Mouse (Mus musculus) liver, embryonic 14.5 days (tissue): Measurements from ENCODE around the gene Ngef. TPM values are rescaled to one million over a fixed set of nuclear protein-coding genes. Genes with fewer than 3 reads are reported as not detected.

Experiments used
- ATAC-seq: fragments of 200-750 bp; cut with Nextera tagmentation; 2 replicates; pipeline ENCODE4 v1.8.0; 2017; ENCODE audit warnings: moderate number of reproducible peaks, mild to moderate bottlenecking, moderate library complexity; ENCODE audit not compliant: insufficient read depth
- DNase-seq, 3 experiments: peaks; one replicate each; pipeline ENCODE4 v3.0.0-alpha.2; 2012 to 2013; ENCODE audit warnings: low read depth in 3 of 3, low spot score in 3 of 3
- H3K27ac ChIP-seq: fragments of 300-500 bp; sonication (generic); 2 replicates; pipeline ENCODE4 v1.5.1; 2014; ENCODE audit warnings: moderate library complexity, mild to moderate bottlenecking, control low read depth, inconsistent platforms
- H3K27me3 ChIP-seq: fragments of 300-500 bp; sonication (generic); 2 replicates; pipeline ENCODE4 v1.6.1; 2014; ENCODE audit warnings: mild to moderate bottlenecking, low read length, moderate library complexity; ENCODE audit not compliant: control insufficient read depth, insufficient read depth
- H3K36me3 ChIP-seq: fragments of 300-500 bp; sonication (generic); replicated peaks from 2 replicates; pipeline ENCODE4 v1.6.1; 2014; ENCODE audit warnings: low read depth; ENCODE audit not compliant: control insufficient read depth, insufficient read depth
- H3K4me1 ChIP-seq, 2 experiments: fragments of 200-500 bp in 1 of 2; fragments of 300-500 bp in 1 of 2; sonication (generic) in 1 of 2; replicated peaks; 2 replicates each; pipeline ENCODE4 v1.6.1; 2012 to 2014; ENCODE audit warnings: antibody characterized with exemption in 1 of 2, inconsistent platforms in 1 of 2, low read length in 1 of 2; ENCODE audit not compliant: control insufficient read depth in 2 of 2, insufficient read depth in 2 of 2
- H3K4me2 ChIP-seq: fragments of 300-500 bp; sonication (generic); 2 replicates; pipeline ENCODE4 v1.6.1; 2014; ENCODE audit warnings: low read depth, mild to moderate bottlenecking, control low read depth, moderate library complexity
- H3K4me3 ChIP-seq, 2 experiments: fragments of 200-500 bp in 1 of 2; fragments of 300-500 bp in 1 of 2; sonication (generic) in 1 of 2; 2 replicates each; pipeline ENCODE4 v1.5.1; 2012 to 2014; ENCODE audit warnings: low read depth in 2 of 2, low read length in 2 of 2, mild to moderate bottlenecking in 2 of 2, control low read depth in 1 of 2, inconsistent platforms in 1 of 2, moderate library complexity in 1 of 2; ENCODE audit not compliant: insufficient read depth in 1 of 2
- H3K9ac ChIP-seq: fragments of 300-500 bp; sonication (generic); replicated peaks from 2 replicates; pipeline ENCODE4 v1.6.1; 2014; ENCODE audit warnings: mild to moderate bottlenecking, control low read depth, moderate library complexity
- H3K9me3 ChIP-seq: fragments of 300-500 bp; sonication (generic); 2 replicates; pipeline ENCODE4 v1.6.1; 2016; ENCODE audit warnings: low read length, mixed read lengths; ENCODE audit not compliant: control insufficient read depth
- CTCF ChIP-seq: IDR thresholded peaks from 2 replicates; pipeline ENCODE4 v1.5.1; 2016; ENCODE audit warnings: antibody characterized with exemption, low read depth, control low read depth
- EP300 ChIP-seq: IDR thresholded peaks from 2 replicates; pipeline ENCODE4 v1.6.1; 2016; ENCODE audit warnings: antibody characterized with exemption, low read depth
- WGBS: fragments of 180-500 bp; shearing (Covaris S2); extraction: QIAGEN DNeasy Blood & Tissue Kit; methylation state at CpG from one replicate; pipeline ENCODE4 v1.1.7; 2014; ENCODE audit not compliant: insufficient replicate concordance; 5-methylcytosine and 5-hydroxymethylcytosine counted together
- polyA plus RNA-seq, 2 experiments: library from polyadenylated mRNA; depleted of rRNA in 1 of 2; stranded (reverse) in 1 of 2; unstranded in 1 of 2; fragments of >200 nt; fragmentation: Nextera tagmentation in 1 of 2; extraction: Ambion mirVana in 1 of 2; gene quantifications; 2 replicates each; pipeline versions ENCODE4 v1.2.1 to v1.2.3; 2012 to 2014

Ngef gene
- polyA plus RNA-seq, 2 experiments = 2.9 to 3.4 TPM

DNA sequence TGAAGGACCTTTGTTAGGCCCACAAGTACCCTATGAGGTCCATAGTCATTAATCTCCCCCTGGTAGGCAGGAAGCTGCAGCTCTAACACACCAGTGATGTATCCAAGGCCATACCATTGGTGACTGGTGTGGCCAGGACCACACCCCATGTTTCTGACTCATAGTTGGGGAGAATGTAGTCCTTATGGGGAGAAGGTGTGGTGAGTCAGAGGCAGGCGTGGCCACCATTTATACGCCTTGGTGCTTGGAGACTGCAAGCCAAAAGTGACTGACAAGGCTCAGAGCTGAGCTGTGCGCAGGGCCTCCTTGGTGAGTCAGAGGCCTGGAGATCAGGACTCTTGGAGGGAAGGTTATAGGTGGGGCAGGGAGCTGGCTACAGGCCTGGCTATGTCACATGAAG, 22.7 kb downstream of the Ngef start:
- H3K4me2 ChIP-seq = no peak overlapping the region
- ATAC-seq = no peak
- TF ChIP-seq EP300 (no peak), CTCF (no peak)
- no peak overlapping the region for H3K9ac ChIP-seq
- H3K4me3 ChIP-seq = no peak overlapping the region
- H3K9me3 ChIP-seq = no peaks in the 10 kb centered on the region
- peak in 1 of 3 experiments; percentile 11 for DNase-seq
- H3K27me3 ChIP-seq = no peaks in the 10 kb centered on the region
- H3K4me1 ChIP-seq = no peaks in the 10 kb centered on the region; a peak in 1 of 4 replicates
- no peaks in the 10 kb centered on the region for H3K36me3 ChIP-seq
- H3K27ac ChIP-seq = no peak overlapping the region
- WGBS = 73% methylated on average over 3 of the region's 3 CpGs

DNA sequence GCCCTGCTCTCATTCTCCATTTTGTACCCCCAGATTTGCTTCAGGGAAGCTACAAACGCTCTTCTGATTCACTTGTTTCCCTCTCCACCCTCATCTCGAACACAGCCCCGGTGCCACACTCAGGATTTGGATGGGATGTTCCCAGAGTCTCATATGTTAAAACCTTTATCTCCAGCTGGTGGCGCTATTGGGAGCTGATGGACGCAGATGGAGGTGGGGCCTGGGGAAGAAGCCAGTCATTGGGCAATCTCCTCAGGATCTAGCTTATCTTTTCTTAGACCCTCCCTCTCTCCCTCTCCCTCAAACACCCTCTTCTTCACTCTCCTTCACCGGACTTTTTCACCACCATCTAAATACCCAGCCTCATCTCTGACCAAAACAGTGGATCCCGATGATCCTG, 32.1 kb downstream of the Ngef start:
- 26% methylated on average over 7 of the region's 7 CpGs for WGBS
- Histone ChIP-seq H3K4me1 (no peaks in the 10 kb centered on the region), H3K4me2 (no peak overlapping the region), H3K4me3 (no peak overlapping the region), H3K9me3 (no peaks in the 10 kb centered on the region), H3K27me3 (no peaks in the 10 kb centered on the region), H3K9ac (no peak overlapping the region), H3K36me3 (no peaks in the 10 kb centered on the region), H3K27ac (no peak overlapping the region)
- DNase-seq = peak in 2 of 3 experiments; percentile 9 to 22
- TF ChIP-seq EP300 = no peak
- peak; percentile 62 for TF ChIP-seq CTCF
- ATAC-seq = no peak

DNA sequence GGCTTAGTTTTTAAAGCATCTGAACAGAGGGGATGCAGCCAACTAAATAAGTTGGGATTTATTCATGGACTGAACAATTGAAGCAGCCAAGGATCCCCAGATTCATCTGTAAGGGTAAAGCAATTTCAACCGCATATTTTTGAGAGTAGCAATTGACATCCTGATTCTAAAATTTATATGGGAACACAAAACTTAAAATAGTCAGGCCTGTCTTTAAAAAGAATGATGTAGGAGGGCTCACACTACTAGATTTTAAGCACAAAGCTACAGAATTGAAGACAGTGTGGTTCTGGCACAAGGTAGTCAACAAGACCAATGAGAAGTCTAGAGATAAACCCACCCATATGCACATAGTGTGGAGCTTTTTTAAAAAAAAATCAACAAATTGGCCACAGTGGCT, 36.7 kb downstream of the Ngef start:
- WGBS = 63% methylated on average over 1 of the region's 1 CpGs
- no peaks in the 10 kb centered on the region for H3K9me3 ChIP-seq
- no peak for ATAC-seq

DNA sequence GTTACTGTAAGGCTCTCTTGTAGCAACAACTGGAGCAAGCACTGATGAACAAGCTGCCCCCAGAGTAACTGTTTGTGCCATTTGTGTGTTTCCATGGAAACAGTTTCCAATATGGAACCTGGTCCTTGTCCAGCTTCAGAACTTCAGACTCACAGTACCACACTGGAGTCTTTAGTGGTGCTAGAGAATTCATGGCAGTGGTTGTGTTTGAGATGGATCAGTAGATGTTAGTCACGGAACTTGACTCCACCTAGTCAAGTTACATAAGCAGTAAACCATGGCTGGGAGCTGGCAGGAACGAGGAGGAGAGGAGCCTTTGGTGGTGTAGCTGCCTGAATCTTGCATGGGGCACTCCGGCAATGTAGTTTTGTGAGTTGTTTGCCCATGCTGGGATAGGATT, 39.6 kb downstream of the Ngef start:
- no peak overlapping the region for H3K4me3 ChIP-seq
- H3K9me3 ChIP-seq = no peaks in the 10 kb centered on the region
- no peak overlapping the region for H3K9ac ChIP-seq
- no peaks in the 10 kb centered on the region for H3K27me3 ChIP-seq
- H3K4me2 ChIP-seq = no peak overlapping the region
- H3K4me1 ChIP-seq = no peaks in the 10 kb centered on the region; a peak in 1 of 4 replicates
- H3K36me3 ChIP-seq = no peaks in the 10 kb centered on the region
- ATAC-seq (no peak), DNase-seq (no peak)
- H3K27ac ChIP-seq = no peak overlapping the region
- WGBS = 64% methylated on average over 3 of the region's 3 CpGs
- no peak for TF ChIP-seq CTCF
- no peak for TF ChIP-seq EP300

More for the DNA sequence above, 36.7 kb downstream of the Ngef start:
- TF ChIP-seq EP300 = no peak
- no peak for TF ChIP-seq CTCF
- H3K36me3 ChIP-seq = no peaks in the 10 kb centered on the region
- H3K4me3 ChIP-seq = no peak overlapping the region
- H3K27me3 ChIP-seq = no peaks in the 10 kb centered on the region
- H3K4me2 ChIP-seq = no peak overlapping the region
- no peak overlapping the region for H3K9ac ChIP-seq
- no peak overlapping the region for H3K27ac ChIP-seq
- no peaks in the 10 kb centered on the region; a peak in 1 of 4 replicates for H3K4me1 ChIP-seq
- no peak for DNase-seq

DNA sequence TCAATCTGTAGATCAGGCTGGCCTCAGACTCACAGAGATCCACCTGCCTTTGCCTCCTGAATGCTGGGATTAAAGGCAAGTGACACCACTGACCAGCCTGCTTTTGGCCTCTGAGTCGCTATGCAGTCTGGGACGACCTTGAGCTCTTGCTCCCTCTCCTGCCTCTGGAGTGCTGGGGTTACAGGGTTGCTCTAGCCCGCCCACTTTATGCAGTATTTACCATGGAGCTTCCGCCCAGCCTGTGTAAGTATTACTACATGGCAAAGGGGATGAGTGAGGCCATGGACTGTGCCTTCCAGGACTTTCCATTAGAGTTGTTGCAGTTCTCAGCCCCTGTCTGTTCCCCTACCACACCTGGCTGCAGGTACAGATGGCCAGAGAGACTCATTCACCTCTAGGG, 41.3 kb downstream of the Ngef start:
- peak in 2 of 3 experiments; percentile 7 to 22 for DNase-seq
- H3K27me3 ChIP-seq = no peaks in the 10 kb centered on the region
- 52% methylated on average over 4 of the region's 4 CpGs for WGBS
- ATAC-seq = peak; percentile 53
- no peaks in the 10 kb centered on the region for H3K9me3 ChIP-seq
- TF ChIP-seq CTCF (no peak), EP300 (no peak)
- no peak overlapping the region for H3K9ac ChIP-seq
- H3K4me2 ChIP-seq = no peak overlapping the region
- H3K36me3 ChIP-seq = no peaks in the 10 kb centered on the region
- no peak overlapping the region for H3K27ac ChIP-seq
- no peaks in the 10 kb centered on the region; a peak in 1 of 4 replicates for H3K4me1 ChIP-seq
- no peak overlapping the region for H3K4me3 ChIP-seq
